Mouse (Mus musculus) kidney, adult 9 months (tissue): ENCODE data around the gene Vps72.
A peak's percentile ranks its signal among the peaks of the same experiment; 100 is the strongest.
"Not testable (repeated sequence)": the region's sequence is repeated elsewhere in the genome, so short reads cannot be mapped to it uniquely, and the experiment has no call there.

Experiments used
- DNase-seq: peaks from one replicate; pipeline ENCODE4 v3.0.0; 2022

Vps72 gene

GRCm38 (mm10) chr3:95134133-95134532, 23.3 kb downstream of the Vps72 start:
- not testable (repeated sequence) for DNase-seq

GRCm38 (mm10) chr3:95135023-95135422, 24.2 kb downstream of the Vps72 start:
- peak; percentile 83 for DNase-seq

- DNase-seq, result no peak
Measured at GRCm38 (mm10) chr3:95135433-95136052, 24.7 kb downstream of the Vps72 start.

GRCm38 (mm10) chr3:95136336-95136735, 25.5 kb downstream of the Vps72 start:
- DNase-seq, result no peak

DNA sequence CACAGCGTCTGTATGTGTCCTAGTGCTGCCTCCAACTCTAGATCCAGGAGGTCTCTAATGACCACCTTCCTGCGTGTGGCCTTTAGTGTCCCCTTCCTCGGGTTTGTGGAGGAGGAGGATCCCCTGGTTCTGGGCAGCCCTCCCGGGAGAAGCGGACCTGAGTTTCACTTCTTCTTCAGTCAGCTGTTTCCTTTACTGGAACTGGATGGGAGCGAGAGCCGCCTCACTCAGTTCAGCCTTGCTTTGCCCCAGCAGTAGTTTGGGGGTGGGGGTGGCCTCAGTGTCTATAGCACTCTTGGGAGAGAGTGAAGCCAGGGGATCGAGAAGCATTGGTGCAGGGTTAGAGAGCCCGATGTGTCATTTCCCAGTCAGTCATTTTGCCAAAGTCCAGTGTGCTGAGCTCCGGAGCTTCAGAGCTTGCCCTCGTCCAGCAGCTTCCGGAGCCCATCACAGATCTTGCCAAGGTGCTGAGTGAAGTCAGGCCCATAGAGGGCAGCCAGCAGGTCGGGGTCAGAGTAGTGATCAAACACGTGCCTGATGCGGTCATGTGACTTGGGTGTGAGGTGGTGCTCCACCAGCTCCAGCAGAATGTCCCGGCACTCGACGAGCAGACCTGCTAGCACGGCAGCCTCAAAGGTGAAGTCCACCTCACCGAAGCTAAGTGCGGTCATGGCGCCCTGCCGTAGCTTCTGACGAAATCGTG, 28.9 kb downstream of the Vps72 start:
- DNase-seq, result peak; percentile 93

DNA sequence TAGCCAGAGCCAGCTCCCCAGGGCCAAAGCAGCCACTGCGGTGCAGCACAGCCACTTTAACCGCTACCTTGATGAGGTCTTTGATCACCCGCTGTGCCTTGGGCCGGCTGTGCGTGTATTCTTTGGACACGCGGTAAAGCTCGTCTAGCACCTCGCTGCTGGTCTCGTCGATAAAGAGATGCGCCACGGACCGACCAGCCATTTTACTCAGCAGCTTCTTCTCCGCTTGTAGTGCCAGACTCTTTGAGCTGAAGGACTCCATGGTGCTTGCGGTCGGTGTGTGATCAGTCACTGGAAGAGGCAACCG, 29.4 kb downstream of the Vps72 start:
- no peak for DNase-seq

- DNase-seq, result no peak
Measured at GRCm38 (mm10) chr3:95140795-95141194, 30.0 kb downstream of the Vps72 start.

- DNase-seq, result no peak
Measured at GRCm38 (mm10) chr3:95141474-95141873, 30.7 kb downstream of the Vps72 start.

DNA sequence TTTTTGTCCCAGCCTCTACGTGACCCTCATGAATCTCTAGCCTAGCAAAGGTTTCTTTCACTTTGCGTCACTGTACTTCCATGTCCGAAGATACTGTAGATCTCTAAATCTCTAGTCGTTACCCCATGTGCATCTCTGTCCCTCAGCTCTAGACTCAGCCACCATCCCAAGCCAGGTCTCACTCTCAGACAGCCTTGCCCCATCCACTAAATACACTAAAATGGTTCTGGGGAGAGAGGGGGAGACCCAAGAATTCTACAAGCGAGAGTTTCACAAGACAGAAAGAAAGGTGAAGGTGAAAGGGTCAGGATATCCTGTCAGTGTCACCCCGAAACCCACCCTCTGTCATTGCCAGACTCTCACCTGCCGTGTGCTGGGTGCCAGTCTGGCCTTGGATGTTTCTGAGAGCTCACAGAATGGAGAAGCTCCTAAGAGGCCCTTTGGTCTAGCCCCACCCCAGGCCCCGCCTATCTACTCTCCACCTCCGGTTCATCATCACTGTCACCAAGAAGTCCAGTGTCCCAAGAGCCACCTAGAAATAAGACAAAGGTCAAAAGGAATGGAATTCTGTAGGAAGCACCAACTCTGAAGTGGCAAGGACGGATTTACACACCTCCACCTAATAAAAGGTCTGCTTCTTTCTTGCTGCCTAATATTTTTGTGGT, 31.3 kb downstream of the Vps72 start, which contains the start of gene Tnfaip8l2:
Gene Tnfaip8l2 (minus strand): TSS at position 409 of the 665 bp plus-strand sequence.
- peak; percentile 39 for DNase-seq

DNA sequence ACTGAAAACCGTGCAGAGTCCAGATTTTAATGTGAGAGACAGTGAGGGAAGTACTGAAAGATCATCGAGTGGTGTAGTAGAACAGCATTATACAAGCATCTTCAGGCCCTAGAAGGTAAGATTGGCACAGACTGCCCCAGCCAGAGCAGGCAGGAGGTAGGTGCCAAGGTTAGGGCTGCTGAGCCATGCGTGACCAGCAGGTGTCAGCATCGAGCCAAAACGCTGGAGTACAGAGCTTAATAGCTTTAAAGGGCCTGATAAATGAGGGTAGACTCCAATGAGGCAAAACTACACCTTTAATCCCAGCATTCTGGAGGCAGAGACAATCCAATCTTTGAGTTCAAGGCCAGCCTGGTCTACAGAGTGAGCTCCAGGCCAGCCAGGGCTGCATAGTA, 31.8 kb downstream of the Vps72 start:
- peak; percentile 94 for DNase-seq

- DNase-seq, result peak; percentile 45
Measured at GRCm38 (mm10) chr3:95147924-95148323, 37.1 kb downstream of the Vps72 start.

- peak; percentile 66 for DNase-seq
Measured at GRCm38 (mm10) chr3:95153874-95154273, 43.1 kb downstream of the Vps72 start.

- no peak for DNase-seq
Measured at GRCm38 (mm10) chr3:95159511-95159986, 48.7 kb downstream of the Vps72 start.

DNA sequence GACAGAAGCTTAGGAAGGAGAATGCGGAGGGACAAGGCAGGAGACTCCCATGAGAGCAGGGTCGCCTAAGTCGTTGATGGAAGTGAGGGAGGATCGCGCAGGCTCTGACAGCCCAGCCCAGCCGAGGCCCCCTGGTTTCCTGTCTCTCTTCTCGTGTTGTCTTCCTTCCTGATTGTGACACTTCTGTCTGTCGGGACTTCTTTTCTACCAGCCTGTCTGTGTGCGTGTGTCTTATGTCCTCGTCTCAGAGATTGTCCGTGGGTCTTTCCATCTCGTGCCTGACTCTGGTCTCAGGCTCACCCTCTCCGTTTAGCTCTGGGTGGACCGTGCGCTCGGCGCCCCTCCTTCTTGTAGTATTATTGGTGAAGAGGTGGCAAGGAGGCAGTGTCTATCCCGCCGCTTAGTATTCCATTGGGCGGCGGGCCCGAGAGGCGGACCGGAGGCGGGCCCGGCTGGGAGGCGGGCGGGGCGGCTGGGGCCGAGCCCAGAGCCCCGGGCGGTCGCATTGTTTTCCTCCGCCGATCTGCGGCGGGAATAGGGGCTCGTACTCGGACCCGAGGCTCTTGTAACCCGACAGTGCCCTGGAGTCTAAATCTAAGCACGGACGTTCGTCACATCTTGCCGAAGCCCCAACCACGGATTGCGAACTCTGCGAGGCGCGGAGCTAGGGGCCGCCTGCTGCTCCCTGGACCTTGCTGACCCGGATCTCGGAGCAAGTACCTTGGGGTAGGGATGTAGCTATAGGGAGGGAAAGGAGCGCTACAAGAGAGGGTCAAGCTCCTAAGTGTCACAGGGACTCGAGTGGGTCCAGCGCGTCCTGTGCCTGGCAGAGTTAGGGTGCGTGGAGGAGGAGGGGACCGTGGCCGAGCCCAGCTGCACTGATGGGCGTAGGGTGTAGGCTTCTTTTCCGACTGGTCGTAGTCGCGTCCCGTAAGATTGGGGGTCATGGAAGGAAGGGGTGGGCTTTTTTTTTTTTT, 49.5 kb downstream of the Vps72 start, which contains the start of gene Sema6c:
Gene Sema6c (plus strand): TSS at position 471 of the 977 bp plus-strand sequence.
- peak; percentile 91 for DNase-seq

- no peak for DNase-seq
Measured at GRCm38 (mm10) chr3:95161041-95161551, 50.3 kb downstream of the Vps72 start.

GRCm38 (mm10) chr3:95161618-95162344, 51.0 kb downstream of the Vps72 start:
- DNase-seq, result no peak

DNA sequence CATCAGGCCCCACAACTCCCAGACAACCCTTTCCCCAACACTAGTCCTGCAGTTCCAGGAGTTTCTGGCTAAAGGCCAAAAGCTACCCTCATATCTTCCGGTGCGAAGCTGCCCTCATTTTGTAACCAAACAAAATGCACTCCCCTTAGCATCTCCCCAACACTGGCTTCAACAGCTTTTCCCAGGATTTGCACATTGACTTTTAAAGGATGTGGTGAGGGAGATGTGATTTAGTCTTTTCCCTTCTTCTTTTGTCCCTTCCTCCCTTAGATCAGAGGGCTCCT, 51.5 kb downstream of the Vps72 start:
- DNase-seq, result no peak

GRCm38 (mm10) chr3:95163419-95164255, 52.8 kb downstream of the Vps72 start:
- no peak for DNase-seq

GRCm38 (mm10) chr3:95164256-95164550, 53.4 kb downstream of the Vps72 start:
- DNase-seq, result no peak

- DNase-seq, result no peak
Measured at GRCm38 (mm10) chr3:95164840-95165239, 54.0 kb downstream of the Vps72 start.

GRCm38 (mm10) chr3:95169996-95170395, 59.2 kb downstream of the Vps72 start:
- no peak for DNase-seq
